Mouse (Mus musculus): ENCODE measurements around the gene Rere. TPM values are rescaled to one million over a fixed set of nuclear protein-coding genes. Genes with fewer than 3 reads are reported as not detected.

Rere gene
- polyA plus RNA-seq, 1 experiment from 2014 or later, result 39.0 TPM

- H3K4me2 ChIP-seq, result no peak overlapping the region
- H3K36me3 ChIP-seq, result no peaks in the 10 kb centered on the region
- 0 out of 2 replicates have a peak overlapping the region, but pooled peaks have one; percentile 35 for H3K9ac ChIP-seq
- no peak overlapping the region for H3K4me3 ChIP-seq
- H3K9me3 ChIP-seq, result no peaks in the 10 kb centered on the region
- H3K27ac ChIP-seq, result peak overlapping the region; percentile 84
- WGBS, result 75% methylated on average over 10 of the region's 10 CpGs
- H3K27me3 ChIP-seq, result no peaks in the 10 kb centered on the region
- ATAC-seq (ENCODE audit: low FRiP score), result no peak
- peaks cover 57% of the 10 kb centered on the region for H3K4me1 ChIP-seq (replicated peaks)
Measured at GRCm38 (mm10) chr4:150581931-150582723, 300.7 kb downstream of the Rere start.

- 42% methylated on average over 13 of the region's 13 CpGs for WGBS
- H3K4me3 ChIP-seq, result no peak overlapping the region
- no peaks in the 10 kb centered on the region for H3K9me3 ChIP-seq
- H3K4me2 ChIP-seq, result 0 out of 2 replicates have a peak overlapping the region, but pooled peaks have one; percentile 21
- peak overlapping the region; percentile 84 for H3K27ac ChIP-seq
- H3K27me3 ChIP-seq, result no peaks in the 10 kb centered on the region
- H3K4me1 ChIP-seq (replicated peaks), result peaks cover 66% of the 10 kb centered on the region
- peak; percentile 39; the same call in 1 of the 2 replicates for ATAC-seq (ENCODE audit: low FRiP score)
- no peaks in the 10 kb centered on the region for H3K36me3 ChIP-seq
- peak overlapping the region; percentile 53; the same call in 1 of the 2 replicates for H3K9ac ChIP-seq
Measured at GRCm38 (mm10) chr4:150582966-150583776, 301.7 kb downstream of the Rere start.

- Histone ChIP-seq H3K36me3 (no peaks in the 10 kb centered on the region), H3K27me3 (no peaks in the 10 kb centered on the region), H3K4me2 (0 out of 2 replicates have a peak overlapping the region, but pooled peaks have one; percentile 21), H3K4me3 (no peak overlapping the region), H3K4me1 (replicated peaks) (peaks cover 67% of the 10 kb centered on the region), H3K9ac (peak overlapping the region; percentile 53), H3K9me3 (no peaks in the 10 kb centered on the region), H3K27ac (peak overlapping the region; percentile 84)
- no peak for ATAC-seq (ENCODE audit: low FRiP score)
- 67% methylated on average over 3 of the region's 3 CpGs for WGBS
Measured at GRCm38 (mm10) chr4:150583777-150584135, 302.3 kb downstream of the Rere start.

- H3K9ac ChIP-seq, result no peak overlapping the region
- peaks cover 74% of the 10 kb centered on the region for H3K4me1 ChIP-seq (replicated peaks)
- H3K27ac ChIP-seq, result no peak overlapping the region
- H3K4me3 ChIP-seq, result no peak overlapping the region
- no peak overlapping the region for H3K4me2 ChIP-seq
- no peaks in the 10 kb centered on the region for H3K9me3 ChIP-seq
- WGBS, result 84% methylated on average over 2 of the region's 2 CpGs
- no peaks in the 10 kb centered on the region for H3K27me3 ChIP-seq
- ATAC-seq (ENCODE audit: low FRiP score), result no peak
- no peaks in the 10 kb centered on the region for H3K36me3 ChIP-seq
Measured at GRCm38 (mm10) chr4:150585800-150586199, 304.4 kb downstream of the Rere start.

- Histone ChIP-seq H3K4me1 (replicated peaks) (peaks cover 75% of the 10 kb centered on the region), H3K4me3 (no peak overlapping the region), H3K36me3 (no peaks in the 10 kb centered on the region), H3K27ac (no peak overlapping the region), H3K27me3 (no peaks in the 10 kb centered on the region), H3K9ac (no peak overlapping the region), H3K4me2 (no peak overlapping the region), H3K9me3 (no peaks in the 10 kb centered on the region)
- WGBS, result 95% methylated on average over 5 of the region's 5 CpGs
- no peak for ATAC-seq (ENCODE audit: low FRiP score)
Measured at GRCm38 (mm10) chr4:150586275-150586674, 304.8 kb downstream of the Rere start.

DNA sequence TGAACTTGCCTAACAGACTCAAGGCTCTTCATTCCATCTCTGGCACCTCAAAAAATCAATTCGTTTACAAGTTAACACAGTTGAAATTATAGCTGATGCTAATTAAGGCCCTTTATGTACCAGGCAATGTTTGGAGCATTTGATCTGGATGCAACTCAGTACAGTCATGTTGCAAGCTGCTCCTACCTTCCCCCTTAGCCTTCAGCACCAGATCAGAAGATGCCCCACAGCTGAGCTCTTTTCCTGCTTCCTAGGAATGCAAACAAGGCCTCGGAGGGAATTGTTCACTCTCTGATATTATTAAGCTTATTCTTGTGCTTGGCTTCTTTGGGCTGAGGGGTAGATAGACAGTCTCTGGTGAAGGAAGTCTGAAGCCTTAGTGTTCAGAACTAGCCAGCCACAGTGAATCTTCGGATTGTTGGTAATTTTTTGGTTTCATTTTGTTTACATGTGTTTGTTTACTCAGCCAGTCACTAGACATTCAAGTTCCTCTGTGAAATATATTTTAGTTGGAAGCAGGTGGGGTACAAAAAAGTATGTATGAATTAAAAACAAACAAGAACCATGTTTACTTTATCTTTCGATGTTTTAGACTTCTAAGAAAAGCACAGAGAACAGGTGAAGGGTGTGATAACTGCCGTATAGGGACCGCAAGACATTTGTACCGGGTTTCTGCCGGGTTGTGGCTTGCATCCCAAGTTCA is 306.3 kb downstream of the Rere start:
- no peak for ATAC-seq (ENCODE audit: low FRiP score)
- Histone ChIP-seq H3K36me3 (no peaks in the 10 kb centered on the region), H3K4me3 (no peak overlapping the region), H3K4me1 (replicated peaks) (peaks cover 76% of the 10 kb centered on the region), H3K9ac (no peak overlapping the region), H3K27me3 (no peaks in the 10 kb centered on the region), H3K9me3 (no peaks in the 10 kb centered on the region), H3K4me2 (no peak overlapping the region), H3K27ac (peak overlapping the region; percentile 48)
- WGBS, result 87% methylated on average over 8 of the region's 8 CpGs

DNA sequence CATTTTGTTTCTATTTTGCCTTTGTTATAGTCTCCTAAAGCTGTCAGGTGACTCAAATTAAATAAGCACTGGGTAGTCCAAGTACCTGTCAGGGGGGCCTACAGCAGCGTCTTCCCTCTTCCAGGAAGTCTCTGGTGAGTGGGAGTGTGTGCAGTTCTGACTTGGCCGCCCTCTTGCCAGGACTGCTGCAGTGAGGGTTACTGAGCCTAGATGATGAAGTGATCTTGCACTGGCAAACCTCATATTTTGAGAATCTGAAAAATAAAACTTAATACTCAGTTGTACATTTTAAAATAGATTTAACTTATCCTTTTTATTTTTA is 306.8 kb downstream of the Rere start:
- Histone ChIP-seq H3K4me2 (no peak overlapping the region), H3K9ac (no peak overlapping the region), H3K27me3 (no peaks in the 10 kb centered on the region), H3K9me3 (no peaks in the 10 kb centered on the region), H3K36me3 (no peaks in the 10 kb centered on the region), H3K27ac (peak overlapping the region; percentile 8; the same call in 1 of the 2 replicates), H3K4me1 (replicated peaks) (peaks cover 76% of the 10 kb centered on the region), H3K4me3 (no peak overlapping the region)
- no peak for ATAC-seq (ENCODE audit: low FRiP score)
- 88% methylated on average over 2 of the region's 2 CpGs for WGBS

DNA sequence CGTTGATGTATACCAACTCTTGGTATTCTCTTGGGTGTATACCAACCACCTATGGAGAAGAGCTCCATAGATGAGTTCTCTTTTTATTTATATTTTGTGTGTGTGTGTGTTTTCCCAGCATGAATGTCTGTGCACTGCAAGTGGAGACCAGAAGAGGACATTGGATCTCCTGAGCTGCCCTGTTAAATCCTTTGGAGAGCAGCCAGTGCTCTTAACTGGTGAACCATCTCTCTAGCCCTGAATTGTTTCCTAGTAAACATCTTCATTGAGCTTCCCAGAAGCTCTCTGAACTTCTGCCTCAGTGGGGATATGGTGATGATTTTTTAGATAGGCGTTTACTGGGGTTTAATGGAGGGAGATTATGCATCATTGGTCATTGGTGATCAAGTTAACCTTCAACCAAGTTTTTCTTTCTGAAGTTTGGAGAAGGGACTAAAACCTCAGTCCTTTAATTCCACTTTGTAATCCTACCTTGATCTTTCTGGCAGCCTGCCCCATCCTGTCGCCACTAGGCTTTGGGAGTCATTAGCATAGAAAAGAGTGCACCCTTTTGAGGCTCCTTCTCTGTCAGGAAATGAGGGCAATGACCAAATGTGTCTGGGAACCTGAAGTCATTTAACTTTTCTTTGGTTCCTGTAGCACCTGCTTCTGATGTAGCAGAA is 309.3 kb downstream of the Rere start:
- Histone ChIP-seq H3K9me3 (no peaks in the 10 kb centered on the region), H3K36me3 (no peaks in the 10 kb centered on the region), H3K4me3 (no peak overlapping the region), H3K9ac (no peak overlapping the region), H3K27ac (no peak overlapping the region), H3K4me2 (no peak overlapping the region), H3K4me1 (replicated peaks) (peaks cover 64% of the 10 kb centered on the region), H3K27me3 (no peaks in the 10 kb centered on the region)
- WGBS, result 47% methylated on average over 3 of the region's 3 CpGs
- no peak for ATAC-seq (ENCODE audit: low FRiP score)

GRCm38 (mm10) chr4:150591602-150592001 is 310.2 kb downstream of the Rere start:
- H3K4me2 ChIP-seq, result no peak overlapping the region
- H3K27ac ChIP-seq, result peak overlapping the region; percentile 67
- no peak for ATAC-seq (ENCODE audit: low FRiP score)
- 72% methylated on average over 4 of the region's 4 CpGs for WGBS
- no peaks in the 10 kb centered on the region for H3K27me3 ChIP-seq
- peaks cover 64% of the 10 kb centered on the region for H3K4me1 ChIP-seq (replicated peaks)
- H3K4me3 ChIP-seq, result no peak overlapping the region
- no peaks in the 10 kb centered on the region for H3K9me3 ChIP-seq
- H3K36me3 ChIP-seq, result no peaks in the 10 kb centered on the region
- no peak overlapping the region for H3K9ac ChIP-seq

GRCm38 (mm10) chr4:150592087-150592486 is 310.6 kb downstream of the Rere start:
- no peak for ATAC-seq (ENCODE audit: low FRiP score)
- H3K4me2 ChIP-seq, result no peak overlapping the region
- no peak overlapping the region for H3K9ac ChIP-seq
- H3K9me3 ChIP-seq, result no peaks in the 10 kb centered on the region
- 89% methylated on average over 6 of the region's 6 CpGs for WGBS
- peaks cover 59% of the 10 kb centered on the region for H3K4me1 ChIP-seq (replicated peaks)
- no peaks in the 10 kb centered on the region for H3K27me3 ChIP-seq
- no peak overlapping the region for H3K4me3 ChIP-seq
- H3K36me3 ChIP-seq, result no peaks in the 10 kb centered on the region
- H3K27ac ChIP-seq, result peak overlapping the region; percentile 67

- WGBS, result 78% methylated on average over 4 of the region's 4 CpGs
- no peak overlapping the region for H3K4me3 ChIP-seq
- H3K9me3 ChIP-seq, result no peaks in the 10 kb centered on the region
- no peaks in the 10 kb centered on the region for H3K36me3 ChIP-seq
- no peak for ATAC-seq (ENCODE audit: low FRiP score)
- no peak overlapping the region for H3K4me2 ChIP-seq
- H3K4me1 ChIP-seq (replicated peaks), result peaks cover 61% of the 10 kb centered on the region
- H3K9ac ChIP-seq, result no peak overlapping the region
- H3K27me3 ChIP-seq, result no peaks in the 10 kb centered on the region
- H3K27ac ChIP-seq, result no peak overlapping the region
Measured at GRCm38 (mm10) chr4:150593473-150594217, 312.2 kb downstream of the Rere start.

Data from hindbrain, embryonic 13.5 days (tissue).